Mouse (Mus musculus): ENCODE measurements around the gene Nr1h3. TPM values are rescaled to one million over a fixed set of nuclear protein-coding genes. Genes with fewer than 3 reads are reported as not detected.

Gene Nr1h3
- polyA plus RNA-seq, 1 experiment from 2014 or later: 2.5 TPM

DNA sequence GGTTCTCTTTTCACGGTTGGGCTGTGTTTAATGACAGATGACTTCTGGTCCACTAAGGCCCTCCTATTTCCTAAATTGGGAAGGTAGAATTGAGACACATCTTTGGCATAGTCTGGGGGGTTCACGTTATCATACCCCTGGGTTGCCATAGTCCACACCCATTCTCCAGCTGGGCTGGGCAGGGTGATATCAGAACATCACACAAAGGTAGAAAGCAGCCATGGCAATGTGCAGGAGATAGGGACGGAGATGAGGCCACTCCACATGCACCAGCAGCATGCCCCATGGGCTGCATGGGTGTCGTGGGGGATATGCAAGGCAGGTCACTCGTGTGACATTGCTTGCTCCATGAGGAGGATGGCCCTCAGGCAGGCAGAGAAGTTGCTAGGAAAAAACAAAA is 39.1 kb downstream of the Nr1h3 start:
- Histone ChIP-seq H3K36me3 (peaks cover 7% of the 10 kb centered on the region; the same call in 1 of the 2 replicates), H3K4me1 (replicated peaks) (peaks cover 30% of the 10 kb centered on the region), H3K9ac (no peak overlapping the region), H3K4me2 (no peak overlapping the region), H3K9me3 (replicated peaks) (no peaks in the 10 kb centered on the region), H3K27ac (ENCODE audit: poor library complexity, severe bottlenecking) (no peak overlapping the region), H3K4me3 (no peak overlapping the region), H3K27me3 (replicated peaks) (no peaks in the 10 kb centered on the region)
- whole genome bisulfite sequencing: 88% methylated on average over 5 of the region's 5 CpGs
- ATAC-seq (ENCODE audit: insufficient number of reproducible peaks, low FRiP score): no peak

DNA sequence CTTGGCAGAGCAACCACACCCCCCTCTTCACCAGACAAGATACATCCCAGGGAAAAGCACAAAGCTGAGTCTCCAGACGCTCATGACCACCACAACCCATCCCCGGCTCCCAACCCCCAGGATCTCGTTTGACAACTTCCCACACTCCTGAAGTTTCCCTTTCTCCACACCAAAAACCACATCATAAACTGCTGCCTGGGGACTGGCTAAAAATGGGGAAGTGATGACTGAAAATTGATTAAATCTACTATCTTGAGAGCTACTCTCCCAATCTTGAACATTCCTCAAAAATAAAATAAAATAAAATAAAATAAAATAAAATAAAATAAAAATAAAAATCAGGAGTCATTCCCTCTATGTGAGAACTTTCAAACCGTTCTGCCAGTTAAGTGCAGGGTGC is 39.7 kb downstream of the Nr1h3 start:
- no peak for ATAC-seq (ENCODE audit: insufficient number of reproducible peaks, low FRiP score)
- no peak overlapping the region for H3K4me3 ChIP-seq
- H3K4me1 ChIP-seq (replicated peaks): peaks cover 30% of the 10 kb centered on the region
- H3K9me3 ChIP-seq (replicated peaks): no peaks in the 10 kb centered on the region
- H3K27ac ChIP-seq (ENCODE audit: poor library complexity, severe bottlenecking): no peak overlapping the region
- H3K27me3 ChIP-seq (replicated peaks): no peaks in the 10 kb centered on the region
- H3K9ac ChIP-seq: no peak overlapping the region
- H3K36me3 ChIP-seq: peaks cover 7% of the 10 kb centered on the region; the same call in 1 of the 2 replicates
- no peak overlapping the region for H3K4me2 ChIP-seq
- 78% methylated on average over 4 of the region's 4 CpGs for WGBS

DNA sequence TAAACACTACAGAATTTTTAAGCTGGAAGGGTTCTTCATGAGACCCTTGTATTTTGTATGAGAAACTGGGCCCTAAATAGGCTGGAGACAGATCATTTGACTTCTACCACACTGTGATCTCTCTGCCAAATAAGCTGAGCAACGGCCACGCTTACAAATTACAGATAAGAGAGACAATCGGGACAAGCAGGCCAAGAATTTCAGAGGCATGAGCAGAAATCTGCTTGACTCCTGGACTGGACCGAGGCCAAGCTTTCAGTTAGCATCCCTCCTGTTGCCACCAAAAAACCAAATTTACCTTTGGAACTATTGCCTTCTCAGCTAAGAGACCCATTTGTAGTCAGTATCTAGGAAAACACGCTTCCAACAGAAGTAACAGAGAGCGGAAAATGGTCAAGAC is 42.0 kb downstream of the Nr1h3 start:
- Histone ChIP-seq H3K4me2 (no peak overlapping the region), H3K4me1 (replicated peaks) (peaks cover 32% of the 10 kb centered on the region), H3K36me3 (no peaks in the 10 kb centered on the region; the same call in 1 of the 2 replicates), H3K4me3 (no peak overlapping the region), H3K9me3 (replicated peaks) (no peaks in the 10 kb centered on the region), H3K9ac (no peak overlapping the region), H3K27me3 (replicated peaks) (no peaks in the 10 kb centered on the region), H3K27ac (ENCODE audit: poor library complexity, severe bottlenecking) (peak overlapping the region; percentile 56; the same call in 1 of the 2 replicates)
- no peak for ATAC-seq (ENCODE audit: insufficient number of reproducible peaks, low FRiP score)
- WGBS: 38% methylated on average over 6 of the region's 6 CpGs

GRCm38 (mm10) chr2:91157002-91157752 is 45.5 kb downstream of the Nr1h3 start:
- Histone ChIP-seq H3K4me1 (replicated peaks) (peaks cover 20% of the 10 kb centered on the region), H3K4me3 (no peak overlapping the region), H3K36me3 (peaks cover 3% of the 10 kb centered on the region; the same call in 1 of the 2 replicates), H3K27ac (ENCODE audit: poor library complexity, severe bottlenecking) (no peak overlapping the region), H3K27me3 (replicated peaks) (no peaks in the 10 kb centered on the region), H3K9ac (no peak overlapping the region), H3K9me3 (replicated peaks) (no peaks in the 10 kb centered on the region), H3K4me2 (no peak overlapping the region)
- 25% methylated on average over 6 of the region's 6 CpGs for WGBS
- ATAC-seq (ENCODE audit: insufficient number of reproducible peaks, low FRiP score): no peak

- Histone ChIP-seq H3K9ac (no peak overlapping the region), H3K9me3 (replicated peaks) (no peaks in the 10 kb centered on the region), H3K4me3 (no peak overlapping the region), H3K4me2 (no peak overlapping the region), H3K27ac (ENCODE audit: poor library complexity, severe bottlenecking) (no peak overlapping the region), H3K4me1 (replicated peaks) (0 out of 2 replicates have a peak, but pooled peaks cover 3% of the 10 kb centered on the region), H3K36me3 (peaks cover 3% of the 10 kb centered on the region; the same call in 1 of the 2 replicates), H3K27me3 (replicated peaks) (no peaks in the 10 kb centered on the region)
- ATAC-seq (ENCODE audit: insufficient number of reproducible peaks, low FRiP score): no peak
- WGBS: 88% methylated on average over 3 of the region's 3 CpGs
Measured at GRCm38 (mm10) chr2:91154091-91154490, 48.5 kb downstream of the Nr1h3 start.

GRCm38 (mm10) chr2:91152885-91153377 is 49.7 kb downstream of the Nr1h3 start:
- Histone ChIP-seq H3K4me1 (replicated peaks) (0 out of 2 replicates have a peak, but pooled peaks cover 3% of the 10 kb centered on the region), H3K36me3 (peaks cover 3% of the 10 kb centered on the region; the same call in 1 of the 2 replicates), H3K9ac (no peak overlapping the region), H3K4me3 (no peak overlapping the region), H3K4me2 (no peak overlapping the region), H3K9me3 (replicated peaks) (no peaks in the 10 kb centered on the region), H3K27ac (ENCODE audit: poor library complexity, severe bottlenecking) (no peak overlapping the region), H3K27me3 (replicated peaks) (no peaks in the 10 kb centered on the region)
- no peak for ATAC-seq (ENCODE audit: insufficient number of reproducible peaks, low FRiP score)
- 67% methylated on average over 3 of the region's 3 CpGs for WGBS

GRCm38 (mm10) chr2:91151331-91151730 is 51.3 kb downstream of the Nr1h3 start:
- Histone ChIP-seq H3K4me1 (replicated peaks) (no peaks in the 10 kb centered on the region), H3K9me3 (replicated peaks) (no peaks in the 10 kb centered on the region), H3K4me2 (no peak overlapping the region), H3K4me3 (no peak overlapping the region), H3K9ac (no peak overlapping the region), H3K27ac (ENCODE audit: poor library complexity, severe bottlenecking) (no peak overlapping the region), H3K36me3 (peaks cover 7% of the 10 kb centered on the region), H3K27me3 (replicated peaks) (no peaks in the 10 kb centered on the region)
- no peak for ATAC-seq (ENCODE audit: insufficient number of reproducible peaks, low FRiP score)
- WGBS: 64% methylated on average over 1 of the region's 1 CpGs

DNA sequence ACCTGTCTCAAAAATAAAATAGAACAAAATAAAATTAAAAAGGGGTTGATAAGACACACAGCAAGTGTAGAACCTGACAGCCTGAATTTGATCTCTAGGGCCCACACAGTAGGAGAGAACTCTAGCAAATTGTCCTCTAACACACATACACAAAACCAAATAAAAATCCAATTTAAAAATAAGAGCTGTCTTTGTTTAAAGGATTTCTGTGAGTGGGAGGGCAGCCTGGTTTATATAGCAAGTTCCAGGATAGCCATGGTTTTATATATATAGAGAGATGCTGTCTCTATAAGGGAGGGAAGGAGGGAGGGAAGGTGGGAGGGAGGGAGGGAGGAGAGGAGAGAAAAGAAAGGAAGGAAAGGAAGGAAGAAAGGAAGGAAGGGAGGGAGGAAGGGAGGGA is 54.5 kb downstream of the Nr1h3 start:
- Histone ChIP-seq H3K36me3 (peaks cover 7% of the 10 kb centered on the region), H3K9ac (no peak overlapping the region), H3K4me3 (no peak overlapping the region), H3K27ac (ENCODE audit: poor library complexity, severe bottlenecking) (no peak overlapping the region), H3K9me3 (replicated peaks) (no peaks in the 10 kb centered on the region), H3K27me3 (replicated peaks) (no peaks in the 10 kb centered on the region), H3K4me2 (no peak overlapping the region), H3K4me1 (replicated peaks) (no peaks in the 10 kb centered on the region)
- ATAC-seq (ENCODE audit: insufficient number of reproducible peaks, low FRiP score): no peak

GRCm38 (mm10) chr2:91143401-91143800 is 59.2 kb downstream of the Nr1h3 start:
- Histone ChIP-seq H3K9ac (no peak overlapping the region), H3K9me3 (replicated peaks) (no peaks in the 10 kb centered on the region), H3K27me3 (replicated peaks) (no peaks in the 10 kb centered on the region), H3K4me2 (no peak overlapping the region), H3K4me1 (replicated peaks) (0 out of 2 replicates have a peak, but pooled peaks cover 10% of the 10 kb centered on the region), H3K36me3 (peaks cover 25% of the 10 kb centered on the region), H3K27ac (ENCODE audit: poor library complexity, severe bottlenecking) (no peak overlapping the region), H3K4me3 (no peak overlapping the region)
- WGBS: 95% methylated on average over 11 of the region's 11 CpGs
- ATAC-seq (ENCODE audit: insufficient number of reproducible peaks, low FRiP score): no peak

- Histone ChIP-seq H3K4me2 (no peak overlapping the region), H3K27ac (ENCODE audit: poor library complexity, severe bottlenecking) (no peak overlapping the region), H3K27me3 (replicated peaks) (no peaks in the 10 kb centered on the region), H3K4me1 (replicated peaks) (0 out of 2 replicates have a peak, but pooled peaks cover 10% of the 10 kb centered on the region), H3K9me3 (replicated peaks) (no peaks in the 10 kb centered on the region), H3K36me3 (peaks cover 30% of the 10 kb centered on the region), H3K4me3 (no peak overlapping the region), H3K9ac (no peak overlapping the region)
- WGBS: 87% methylated on average over 6 of the region's 6 CpGs
- no peak for ATAC-seq (ENCODE audit: insufficient number of reproducible peaks, low FRiP score)
Measured at GRCm38 (mm10) chr2:91142920-91143319, 59.7 kb downstream of the Nr1h3 start.

- no peaks in the 10 kb centered on the region for H3K27me3 ChIP-seq (replicated peaks)
- no peak overlapping the region for H3K27ac ChIP-seq (ENCODE audit: poor library complexity, severe bottlenecking)
- 0 out of 2 replicates have a peak, but pooled peaks cover 23% of the 10 kb centered on the region for H3K4me1 ChIP-seq (replicated peaks)
- H3K4me2 ChIP-seq: no peak overlapping the region
- H3K9me3 ChIP-seq (replicated peaks): no peaks in the 10 kb centered on the region
- 81% methylated on average over 8 of the region's 8 CpGs for WGBS
- no peak overlapping the region for H3K9ac ChIP-seq
- no peak overlapping the region for H3K4me3 ChIP-seq
- peaks cover 54% of the 10 kb centered on the region for H3K36me3 ChIP-seq
- ATAC-seq (ENCODE audit: insufficient number of reproducible peaks, low FRiP score): no peak
Measured at GRCm38 (mm10) chr2:91139764-91140163, 62.9 kb downstream of the Nr1h3 start.

All from heart, embryonic 12.5 days (tissue).